Mouse (Mus musculus): Measurements from ENCODE around the gene Slc4a4.

- TF ChIP-seq CTCF (IDR thresholded peaks at IDR 0.05; ENCODE audit: low read depth) = no peak
- TF ChIP-seq EP300 (IDR thresholded peaks at IDR 0.05; ENCODE audit: low read depth) = no peak
These were observed 303.4 kb downstream of the Slc4a4 start for GRCm38 (mm10) chr5:89190063-89190462.
